Mouse (Mus musculus) adrenal gland, adult 2 months (tissue): ENCODE measurements around the gene Ank3. TPM values are rescaled to one million over a fixed set of nuclear protein-coding genes. Genes with fewer than 3 reads are reported as not detected.

Experiments used
- DNase-seq: peaks from one replicate; pipeline ENCODE4 v3.0.0; 2021
- polyA plus RNA-seq: library from polyadenylated mRNA; depleted of rRNA; stranded (reverse); fragments of >200 nt; gene quantifications from 2 replicates; pipeline ENCODE4 v1.2.3, GENCODE M21; 2012
- total RNA-seq, 2 experiments: library from RNA; stranded (reverse); gene quantifications; 2 replicates each; pipeline ENCODE4 v1.2.3; 2021

Ank3 gene
- total and polyA plus RNA-seq, 3 experiments: 0.79 to 12.9 (median 10.2) TPM

- DNase-seq: peak; percentile 5
Measured at GRCm38 (mm10) chr10:69620692-69621382, 222.3 kb downstream of the Ank3 start.

DNA sequence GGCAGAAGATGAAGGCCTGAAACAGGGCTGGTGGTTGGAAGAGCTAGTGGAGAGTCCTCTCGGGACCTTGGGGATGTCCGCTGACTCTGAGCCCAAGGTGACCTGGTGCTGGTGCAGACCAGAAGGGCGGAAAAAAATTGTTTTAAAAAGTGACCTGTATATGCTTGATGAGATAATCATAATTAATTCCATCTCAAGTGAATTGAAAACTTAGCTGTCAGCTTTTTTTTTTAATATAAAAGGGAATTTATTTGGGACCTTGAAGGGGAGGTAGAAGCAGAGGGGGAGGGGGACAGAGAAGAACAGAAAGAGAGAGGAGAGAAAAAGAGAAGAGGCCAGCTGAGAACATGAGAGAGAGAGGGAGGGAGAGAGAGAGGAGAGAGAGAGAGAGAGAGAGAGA is 229.2 kb downstream of the Ank3 start:
- DNase-seq: no peak

GRCm38 (mm10) chr10:69628743-69629142 is 230.2 kb downstream of the Ank3 start:
- no peak for DNase-seq

- DNase-seq: no peak
Measured at GRCm38 (mm10) chr10:69630802-69631388, 232.3 kb downstream of the Ank3 start.

DNA sequence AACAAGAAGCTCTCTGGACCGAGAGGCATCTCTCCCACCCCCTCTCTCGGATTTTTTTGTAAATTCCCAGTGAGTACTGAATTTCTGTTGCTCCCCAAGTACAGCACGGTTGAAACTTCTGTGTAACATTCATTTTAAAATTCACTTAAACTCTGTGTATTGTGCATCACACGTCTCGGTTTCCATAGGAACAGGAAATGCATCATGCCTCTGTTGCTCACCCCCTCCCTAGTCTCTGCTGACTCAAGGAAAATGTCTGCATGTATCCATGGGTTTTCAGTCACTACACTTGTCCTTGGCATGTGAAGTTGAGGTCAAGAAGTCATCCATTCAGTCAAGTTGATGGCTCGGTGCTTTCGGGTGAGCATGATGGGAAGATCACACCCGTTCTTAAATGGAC is 234.3 kb downstream of the Ank3 start:
- DNase-seq: no peak

DNA sequence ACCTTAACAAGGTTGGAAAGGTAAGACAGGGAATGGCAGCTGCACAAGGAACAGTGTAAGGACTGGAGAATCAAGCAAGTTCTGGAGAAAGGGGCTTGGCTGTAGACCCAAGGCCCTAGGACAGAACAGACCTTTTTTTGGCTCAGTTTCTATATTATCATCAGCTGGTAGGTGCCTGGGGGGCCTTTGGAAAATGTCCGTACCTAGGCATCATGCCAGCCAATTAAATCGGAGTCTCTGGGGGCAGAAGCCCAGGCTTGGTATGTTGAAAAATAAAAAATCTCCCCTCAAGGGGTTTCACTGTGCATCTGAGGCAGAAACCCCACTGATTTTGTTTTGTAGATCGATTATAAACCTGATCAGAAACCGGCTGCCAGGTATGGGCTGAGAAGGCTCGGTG is 236.3 kb downstream of the Ank3 start:
- no peak for DNase-seq

DNA sequence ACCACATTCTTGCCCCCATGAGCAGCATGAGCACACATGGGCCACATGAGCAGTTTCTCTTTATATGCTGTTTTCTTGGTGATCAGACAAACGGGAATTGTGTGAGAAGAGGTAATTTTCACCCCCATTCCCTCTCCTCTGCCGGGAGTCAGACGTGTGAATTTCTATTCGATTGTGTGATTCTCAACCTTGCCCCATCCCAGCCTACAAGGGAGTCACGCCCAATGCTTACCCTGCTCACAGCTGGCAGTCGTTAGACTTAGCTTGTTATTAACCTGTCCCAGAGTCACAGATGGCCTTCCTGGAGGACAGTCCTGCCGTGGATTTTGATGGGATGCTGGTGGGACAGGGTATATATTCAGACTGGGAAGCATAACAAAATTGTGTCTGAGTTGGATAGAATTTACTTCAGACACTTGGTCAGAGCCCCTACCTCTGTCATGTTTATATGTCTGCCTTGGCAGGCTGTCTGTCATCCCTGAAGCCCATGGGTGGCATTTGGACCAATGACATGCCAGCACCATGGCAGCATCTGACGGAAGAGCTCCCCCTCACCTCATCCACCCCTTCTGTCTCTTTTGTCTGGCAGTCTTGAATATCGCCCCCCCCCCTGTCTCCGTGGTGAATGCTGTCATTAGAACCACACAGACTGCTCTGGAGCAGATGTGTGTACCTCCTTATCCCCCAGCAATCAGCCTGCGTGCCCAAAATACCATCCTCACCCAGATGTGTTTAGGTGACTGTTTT is 237.5 kb downstream of the Ank3 start:
- DNase-seq: no peak

GRCm38 (mm10) chr10:69639138-69639537 is 240.6 kb downstream of the Ank3 start:
- no peak for DNase-seq

GRCm38 (mm10) chr10:69640617-69641016 is 242.0 kb downstream of the Ank3 start:
- DNase-seq: no peak

DNA sequence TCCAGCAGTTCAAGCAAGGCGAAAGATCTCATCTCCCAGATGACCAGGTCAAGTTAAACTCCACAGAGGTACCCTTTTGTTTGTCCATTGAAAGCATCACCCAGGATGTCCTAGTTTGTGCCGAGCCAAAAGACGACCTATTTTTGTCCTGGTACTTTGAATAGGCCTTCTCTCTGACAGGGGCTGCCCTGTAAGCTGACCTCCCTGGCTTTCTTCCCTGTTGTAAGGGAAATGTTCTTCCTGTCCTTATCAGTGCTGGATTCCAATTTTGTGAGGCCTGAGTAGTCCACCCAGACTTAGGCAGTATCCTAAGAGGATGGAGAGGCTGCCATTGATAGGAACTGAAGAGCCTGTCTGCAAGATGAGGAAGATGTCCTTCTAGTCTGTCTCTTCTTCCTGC is 244.9 kb downstream of the Ank3 start:
- peak; percentile 50 for DNase-seq

- DNase-seq: no peak
Measured at GRCm38 (mm10) chr10:69643986-69644385, 245.4 kb downstream of the Ank3 start.

DNA sequence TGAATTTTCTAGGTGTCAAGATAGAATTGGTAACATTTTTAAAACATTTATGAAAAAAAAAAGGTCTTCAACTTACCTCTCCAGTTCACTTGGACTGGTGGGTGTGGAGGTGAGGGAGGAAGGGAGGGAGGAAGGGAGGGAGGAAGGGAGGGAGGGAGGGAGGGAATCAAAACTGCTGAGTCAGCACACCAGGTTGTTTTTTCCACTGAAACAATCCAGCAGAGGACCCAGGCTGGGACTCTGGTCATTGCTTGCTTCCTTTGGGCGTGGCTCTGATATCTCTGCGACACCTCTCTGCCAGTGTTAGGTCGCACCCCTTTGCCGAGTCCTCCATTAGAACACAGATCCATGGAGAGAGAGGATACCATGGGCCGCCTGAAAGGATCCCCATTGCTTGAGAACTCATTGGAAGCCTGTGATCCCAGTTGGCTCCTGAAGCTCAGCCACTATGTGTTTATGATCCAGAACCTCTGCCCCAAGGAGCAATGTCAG is 246.8 kb downstream of the Ank3 start:
- DNase-seq: no peak

GRCm38 (mm10) chr10:69645929-69646328 is 247.4 kb downstream of the Ank3 start:
- no peak for DNase-seq

DNA sequence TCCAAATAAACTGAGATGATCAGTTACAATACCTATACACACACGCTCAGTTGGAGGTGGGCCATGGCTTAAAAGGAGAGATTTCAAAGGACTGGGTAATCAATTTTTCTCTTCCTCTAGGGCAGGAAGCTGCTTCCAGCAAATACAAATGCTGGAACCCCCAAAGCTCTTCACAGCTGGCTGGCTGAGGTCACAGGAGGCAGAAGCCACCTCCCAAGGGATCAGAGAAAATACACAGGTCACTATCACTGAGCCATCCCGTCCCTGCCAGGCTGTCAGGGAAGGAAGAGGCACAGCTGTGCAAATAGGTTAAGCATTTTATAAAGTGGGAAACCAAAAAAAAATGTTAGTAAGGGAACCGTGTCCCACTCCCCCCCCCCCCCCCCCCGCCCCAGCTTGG is 251.5 kb downstream of the Ank3 start:
- DNase-seq: no peak

GRCm38 (mm10) chr10:69652660-69653059 is 254.1 kb downstream of the Ank3 start:
- DNase-seq: peak; percentile 61

- no peak for DNase-seq
Measured at GRCm38 (mm10) chr10:69653121-69653677, 254.6 kb downstream of the Ank3 start.

DNA sequence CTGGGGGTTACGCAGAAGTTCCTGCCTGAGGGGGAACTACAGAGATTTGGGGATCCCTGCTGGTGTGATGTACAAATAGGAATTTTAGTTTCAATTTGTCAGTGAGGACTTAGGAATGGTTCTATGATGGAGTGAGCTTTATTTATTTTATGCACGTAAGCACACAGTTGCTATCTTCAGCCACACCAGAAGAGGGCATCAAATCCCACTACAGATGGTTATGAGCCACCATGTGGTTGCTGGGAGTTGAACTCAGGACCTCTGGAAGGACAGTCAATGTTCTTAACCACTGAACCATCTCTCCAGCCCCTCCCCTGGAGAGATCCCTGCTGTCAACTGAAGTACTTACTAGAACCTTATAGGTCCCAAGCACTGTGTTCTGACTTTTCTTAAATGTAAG is 255.6 kb downstream of the Ank3 start:
- DNase-seq: no peak

DNA sequence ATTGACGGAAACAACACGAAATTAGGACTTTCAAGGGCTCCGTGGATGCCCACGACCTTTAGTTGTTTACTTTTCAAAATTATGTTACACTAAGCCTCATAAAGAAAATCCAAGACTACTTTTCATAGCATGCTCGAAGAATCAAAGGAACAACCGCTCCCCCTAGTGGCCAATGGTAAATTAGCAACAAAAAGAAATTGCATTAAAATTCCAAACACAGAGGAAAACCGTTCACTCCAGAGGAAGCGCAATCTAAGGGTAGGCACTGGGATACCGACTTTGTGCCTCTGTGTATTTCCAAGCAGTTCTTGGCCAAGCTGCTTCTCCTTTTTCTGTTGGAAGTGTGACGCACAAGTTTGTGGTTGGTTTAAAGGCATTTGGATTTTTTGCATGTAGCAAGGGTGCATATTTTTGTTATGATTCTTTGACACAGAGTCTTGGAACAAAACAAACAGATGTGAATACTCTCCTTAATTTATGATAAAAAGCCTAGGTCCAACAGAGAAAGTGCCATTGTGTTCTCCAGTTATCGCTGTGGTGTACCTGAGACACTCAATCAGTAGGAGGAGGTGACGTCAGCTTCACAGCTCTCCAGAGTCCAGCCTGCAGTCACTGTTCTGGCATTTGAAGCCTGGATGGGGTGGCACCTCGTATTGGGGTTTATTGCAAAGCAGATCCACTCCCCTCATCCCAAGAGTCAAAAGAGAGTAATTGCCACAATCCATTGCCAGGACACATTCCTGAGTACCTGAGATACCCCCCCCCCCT is 256.5 kb downstream of the Ank3 start:
- peak; percentile 30 for DNase-seq

DNA sequence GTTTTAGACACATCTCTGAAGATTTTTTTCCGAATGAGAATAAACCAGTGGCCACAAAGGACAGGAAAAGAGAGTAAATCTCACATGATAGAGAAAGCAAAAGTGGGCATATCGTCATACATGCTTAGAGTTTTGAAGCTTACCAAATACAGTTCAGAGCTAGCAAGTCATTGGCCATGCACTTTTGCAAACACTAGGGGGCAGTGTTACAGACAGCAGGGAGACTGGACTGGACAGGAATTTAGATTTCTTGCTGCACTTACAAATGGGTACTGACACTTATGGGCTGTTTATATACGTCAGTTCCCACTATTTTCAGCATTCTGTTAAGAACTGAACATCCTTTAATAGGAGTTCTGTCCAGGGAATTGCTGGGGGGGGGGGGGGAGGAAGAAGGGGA is 257.7 kb downstream of the Ank3 start:
- peak; percentile 53 for DNase-seq

DNA sequence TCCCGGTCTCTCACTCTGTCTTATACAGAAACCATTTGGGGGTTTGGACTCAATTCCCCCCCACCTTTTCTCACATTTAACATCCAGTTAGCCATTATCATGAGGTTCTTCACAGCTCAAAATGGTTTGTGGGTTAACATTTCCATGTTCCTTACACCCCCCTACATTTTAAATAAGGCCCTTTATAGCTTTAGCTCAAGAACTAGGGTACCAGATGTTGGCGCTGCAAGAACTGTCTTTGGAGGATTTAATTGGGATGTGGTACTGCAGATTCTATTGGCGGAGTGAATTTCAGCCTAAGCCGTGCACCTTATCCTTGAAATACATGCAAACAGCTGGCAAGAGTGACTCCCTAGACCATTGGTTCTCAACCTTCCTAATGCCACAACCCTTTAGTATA is 261.2 kb downstream of the Ank3 start:
- DNase-seq: no peak

DNA sequence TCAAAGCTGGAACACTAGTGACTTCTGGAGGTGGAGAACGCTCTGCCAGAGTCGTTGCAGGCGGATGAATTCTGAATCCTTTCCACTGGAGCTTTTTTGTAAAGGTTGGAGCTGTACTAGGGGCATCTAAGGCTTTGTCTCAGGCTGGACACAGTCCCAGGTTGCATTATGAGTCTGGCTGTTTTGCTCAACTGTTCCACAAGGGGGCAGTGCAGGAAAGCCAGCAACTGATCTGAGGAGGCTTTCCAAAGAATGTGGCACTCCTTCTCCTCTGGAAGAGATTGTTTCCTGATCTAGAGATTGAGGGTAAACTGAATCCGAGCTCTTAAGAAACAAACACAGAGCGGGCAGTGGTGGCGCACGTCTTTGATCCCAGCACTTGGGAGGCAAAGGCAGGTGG is 263.8 kb downstream of the Ank3 start:
- DNase-seq: peak; percentile 68

- DNase-seq: no peak
Measured at GRCm38 (mm10) chr10:69667482-69667881, 268.9 kb downstream of the Ank3 start.
